Mouse (Mus musculus): ENCODE measurements around the gene Pak1. TPM values are rescaled to one million over a fixed set of nuclear protein-coding genes. Genes with fewer than 3 reads are reported as not detected.
A peak's percentile ranks its signal among the peaks of the same experiment; 100 is the strongest.

Gene Pak1
- polyA plus RNA-seq, 1 experiment from 2014 or later, result 171 TPM

DNA sequence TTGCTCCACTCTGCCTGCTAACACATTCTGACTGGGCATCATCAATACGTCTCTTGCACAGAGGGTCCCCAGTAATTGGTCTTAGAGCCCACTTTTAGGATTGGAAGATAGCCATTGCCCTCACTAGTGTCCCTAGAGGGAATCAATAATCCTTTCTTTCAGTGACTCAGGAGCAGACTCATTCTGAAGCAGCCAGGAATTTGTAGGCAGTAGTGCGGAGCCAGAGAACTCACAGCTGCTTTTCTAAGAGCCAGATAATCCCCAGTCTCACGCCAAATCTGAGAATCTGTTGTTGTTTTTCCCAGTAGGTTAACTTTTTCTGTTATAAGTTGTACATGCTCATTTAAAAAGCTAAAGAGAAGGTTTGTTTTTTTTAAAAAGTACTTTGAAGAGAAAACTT, 13.0 kb upstream of the Pak1 start:
- Histone ChIP-seq H3K36me3 (ENCODE audit: control insufficient read depth, insufficient read depth, low read length) (no peaks in the 10 kb centered on the region), H3K9me3 (ENCODE audit: control insufficient read depth, low read length) (no peaks in the 10 kb centered on the region), H3K4me3 (replicated peaks; ENCODE audit: low read depth, low read length) (no peak overlapping the region), H3K27me3 (ENCODE audit: control insufficient read depth, insufficient read depth, low read length) (no peaks in the 10 kb centered on the region), H3K4me1 (ENCODE audit: control insufficient read depth, insufficient read depth, low read length) (no peaks in the 10 kb centered on the region), H3K9ac (replicated peaks; ENCODE audit: low read length) (no peak overlapping the region), H3K27ac (replicated peaks; ENCODE audit: low read depth, low read length) (no peak overlapping the region), H3K4me2 (ENCODE audit: low read length) (no peak overlapping the region)
- no peak for ATAC-seq (ENCODE audit: low FRiP score, low TSS enrichment)
- DNase-seq, result peak; percentile 26
- 12% methylated on average over 3 of the region's 3 CpGs for WGBS

DNA sequence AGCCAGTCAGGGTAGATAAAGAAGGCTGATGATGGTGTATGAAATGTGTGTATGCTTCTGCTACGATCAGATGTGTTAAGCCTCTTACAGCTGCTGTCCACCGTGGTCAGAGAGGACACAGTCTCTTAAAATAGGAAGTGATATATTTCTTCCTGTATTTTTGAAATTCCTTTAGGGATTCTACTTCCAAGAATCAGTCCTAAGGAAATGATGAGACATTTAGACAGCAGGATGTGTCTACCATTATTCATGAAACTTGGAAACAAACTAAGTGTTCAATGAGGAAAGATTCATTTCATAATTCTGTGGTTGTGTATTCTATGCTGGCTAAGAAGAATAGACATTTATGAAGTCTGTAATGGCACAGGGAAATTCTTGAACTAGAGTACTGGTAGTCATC, 12.4 kb upstream of the Pak1 start:
- 78% methylated on average over 2 of the region's 2 CpGs for WGBS
- H3K4me2 ChIP-seq (ENCODE audit: low read length), result no peak overlapping the region
- no peak overlapping the region for H3K27ac ChIP-seq (replicated peaks; ENCODE audit: low read depth, low read length)
- H3K9me3 ChIP-seq (ENCODE audit: control insufficient read depth, low read length), result no peaks in the 10 kb centered on the region
- no peak for ATAC-seq (ENCODE audit: low FRiP score, low TSS enrichment)
- H3K36me3 ChIP-seq (ENCODE audit: control insufficient read depth, insufficient read depth, low read length), result no peaks in the 10 kb centered on the region
- no peaks in the 10 kb centered on the region for H3K27me3 ChIP-seq (ENCODE audit: control insufficient read depth, insufficient read depth, low read length)
- DNase-seq, result no peak
- no peak overlapping the region for H3K9ac ChIP-seq (replicated peaks; ENCODE audit: low read length)
- H3K4me1 ChIP-seq (ENCODE audit: control insufficient read depth, insufficient read depth, low read length), result no peaks in the 10 kb centered on the region
- no peak overlapping the region for H3K4me3 ChIP-seq (replicated peaks; ENCODE audit: low read depth, low read length)

DNA sequence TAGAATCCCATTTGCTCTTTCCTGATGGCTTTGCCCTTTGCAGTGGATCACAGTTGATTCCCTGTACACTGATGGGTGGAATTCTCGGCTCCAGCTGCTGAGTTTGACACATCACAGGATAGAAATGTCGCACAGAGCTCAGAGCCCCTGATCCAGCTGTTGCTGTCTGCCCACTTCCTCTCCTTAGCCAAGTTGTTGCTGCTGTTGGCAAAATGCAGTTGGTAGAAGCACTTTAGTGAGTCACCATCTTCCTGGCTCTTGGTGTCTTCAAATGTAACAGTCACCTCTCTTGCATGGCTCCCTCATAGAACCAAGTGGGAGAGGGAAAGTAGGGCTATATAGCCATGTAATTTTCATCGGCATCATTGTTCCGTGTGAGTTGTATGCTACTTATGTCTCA, 11.2 kb upstream of the Pak1 start:
- Histone ChIP-seq H3K27ac (replicated peaks; ENCODE audit: low read depth, low read length) (no peak overlapping the region), H3K27me3 (ENCODE audit: control insufficient read depth, insufficient read depth, low read length) (no peaks in the 10 kb centered on the region), H3K4me1 (ENCODE audit: control insufficient read depth, insufficient read depth, low read length) (no peaks in the 10 kb centered on the region), H3K4me2 (ENCODE audit: low read length) (no peak overlapping the region), H3K36me3 (ENCODE audit: control insufficient read depth, insufficient read depth, low read length) (no peaks in the 10 kb centered on the region), H3K4me3 (replicated peaks; ENCODE audit: low read depth, low read length) (no peak overlapping the region), H3K9me3 (ENCODE audit: control insufficient read depth, low read length) (no peaks in the 10 kb centered on the region), H3K9ac (replicated peaks; ENCODE audit: low read length) (no peak overlapping the region)
- 92% methylated on average over 4 of the region's 4 CpGs for WGBS
- no peak for ATAC-seq (ENCODE audit: low FRiP score, low TSS enrichment)
- no peak for DNase-seq

DNA sequence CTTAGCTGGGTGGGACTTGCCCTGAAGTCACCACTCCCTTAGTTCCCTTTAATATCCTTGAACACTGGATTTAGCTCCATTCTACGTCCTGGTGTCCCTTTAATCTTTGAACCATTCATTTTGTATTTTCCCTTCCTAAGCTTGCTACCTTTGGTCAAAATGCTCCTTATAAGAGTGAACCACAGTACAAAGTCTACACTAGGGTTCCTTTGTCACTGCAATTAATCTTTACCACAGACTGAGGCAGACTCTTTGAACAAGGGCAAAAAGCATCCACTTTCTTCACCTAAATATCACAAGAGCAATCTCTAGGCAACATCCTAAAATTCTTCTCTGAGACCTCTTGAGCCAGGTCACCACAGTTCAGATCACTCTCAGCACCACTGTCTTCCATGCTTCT, 8.1 kb upstream of the Pak1 start:
- WGBS, result 80% methylated on average over 1 of the region's 1 CpGs
- ATAC-seq (ENCODE audit: low FRiP score, low TSS enrichment), result no peak
- no peak overlapping the region for H3K4me3 ChIP-seq (replicated peaks; ENCODE audit: low read depth, low read length)

DNA sequence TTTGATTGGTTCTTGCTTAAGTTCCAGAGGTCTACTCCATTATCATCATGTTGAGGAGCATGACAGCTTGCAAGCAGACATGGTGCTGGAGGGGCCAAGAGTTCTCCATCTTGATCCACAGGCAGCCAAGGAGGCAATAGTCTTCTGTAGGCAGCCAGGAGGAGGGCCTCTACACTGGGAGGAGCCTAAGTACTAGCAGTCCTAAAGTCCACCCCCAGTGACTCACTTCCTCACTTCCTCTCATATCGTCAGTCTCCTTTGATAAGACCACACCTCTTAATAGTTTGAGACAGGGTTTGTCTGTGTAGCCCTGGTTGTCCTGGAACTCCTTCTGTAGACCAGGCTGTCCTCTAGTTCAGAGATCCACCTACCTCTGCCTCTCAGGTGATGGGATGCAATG, 7.5 kb upstream of the Pak1 start:
- no peak overlapping the region for H3K4me3 ChIP-seq (replicated peaks; ENCODE audit: low read depth, low read length)
- H3K36me3 ChIP-seq (ENCODE audit: control insufficient read depth, insufficient read depth, low read length), result no peaks in the 10 kb centered on the region
- DNase-seq (no peak), ATAC-seq (ENCODE audit: low FRiP score, low TSS enrichment) (no peak)
- H3K27me3 ChIP-seq (ENCODE audit: control insufficient read depth, insufficient read depth, low read length), result no peaks in the 10 kb centered on the region
- no peaks in the 10 kb centered on the region for H3K4me1 ChIP-seq (ENCODE audit: control insufficient read depth, insufficient read depth, low read length)
- no peak overlapping the region for H3K27ac ChIP-seq (replicated peaks; ENCODE audit: low read depth, low read length)
- no peaks in the 10 kb centered on the region for H3K9me3 ChIP-seq (ENCODE audit: control insufficient read depth, low read length)
- H3K9ac ChIP-seq (replicated peaks; ENCODE audit: low read length), result no peak overlapping the region
- H3K4me2 ChIP-seq (ENCODE audit: low read length), result no peak overlapping the region
- WGBS, result 97% methylated on average over 1 of the region's 1 CpGs

More for the DNA sequence above, 8.1 kb upstream of the Pak1 start:
- no peaks in the 10 kb centered on the region for H3K9me3 ChIP-seq (ENCODE audit: control insufficient read depth, low read length)
- no peak overlapping the region for H3K4me2 ChIP-seq (ENCODE audit: low read length)
- DNase-seq, result no peak
- no peaks in the 10 kb centered on the region for H3K36me3 ChIP-seq (ENCODE audit: control insufficient read depth, insufficient read depth, low read length)
- H3K4me1 ChIP-seq (ENCODE audit: control insufficient read depth, insufficient read depth, low read length), result no peaks in the 10 kb centered on the region
- H3K9ac ChIP-seq (replicated peaks; ENCODE audit: low read length), result no peak overlapping the region
- H3K27ac ChIP-seq (replicated peaks; ENCODE audit: low read depth, low read length), result no peak overlapping the region
- H3K27me3 ChIP-seq (ENCODE audit: control insufficient read depth, insufficient read depth, low read length), result no peaks in the 10 kb centered on the region

DNA sequence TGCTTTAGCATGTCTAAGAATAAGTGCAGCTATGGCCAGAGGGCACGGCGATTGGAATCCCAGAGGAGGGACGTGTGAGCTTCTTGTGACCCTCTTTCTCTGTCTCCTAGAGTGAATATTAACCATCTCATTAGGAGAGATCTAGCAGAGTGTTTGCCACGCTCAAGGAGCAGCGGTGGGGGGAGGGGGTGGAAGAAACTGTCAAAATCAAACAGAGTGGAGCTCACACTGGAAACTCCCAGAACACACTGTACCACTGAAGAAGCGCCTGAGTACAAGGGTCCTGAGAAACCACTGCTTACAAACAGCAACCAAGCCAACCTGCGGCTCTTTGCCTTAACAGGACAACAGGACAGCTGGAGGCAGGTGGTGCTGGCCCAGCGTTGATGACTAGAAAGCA, 6.8 kb upstream of the Pak1 start:
- no peaks in the 10 kb centered on the region for H3K4me1 ChIP-seq (ENCODE audit: control insufficient read depth, insufficient read depth, low read length)
- no peaks in the 10 kb centered on the region for H3K9me3 ChIP-seq (ENCODE audit: control insufficient read depth, low read length)
- no peak overlapping the region for H3K4me2 ChIP-seq (ENCODE audit: low read length)
- DNase-seq (no peak), ATAC-seq (ENCODE audit: low FRiP score, low TSS enrichment) (no peak)
- no peak overlapping the region for H3K9ac ChIP-seq (replicated peaks; ENCODE audit: low read length)
- H3K27ac ChIP-seq (replicated peaks; ENCODE audit: low read depth, low read length), result no peak overlapping the region
- no peaks in the 10 kb centered on the region for H3K36me3 ChIP-seq (ENCODE audit: control insufficient read depth, insufficient read depth, low read length)
- WGBS, result 65% methylated on average over 8 of the region's 8 CpGs
- no peaks in the 10 kb centered on the region for H3K27me3 ChIP-seq (ENCODE audit: control insufficient read depth, insufficient read depth, low read length)
- no peak overlapping the region for H3K4me3 ChIP-seq (replicated peaks; ENCODE audit: low read depth, low read length)

DNA sequence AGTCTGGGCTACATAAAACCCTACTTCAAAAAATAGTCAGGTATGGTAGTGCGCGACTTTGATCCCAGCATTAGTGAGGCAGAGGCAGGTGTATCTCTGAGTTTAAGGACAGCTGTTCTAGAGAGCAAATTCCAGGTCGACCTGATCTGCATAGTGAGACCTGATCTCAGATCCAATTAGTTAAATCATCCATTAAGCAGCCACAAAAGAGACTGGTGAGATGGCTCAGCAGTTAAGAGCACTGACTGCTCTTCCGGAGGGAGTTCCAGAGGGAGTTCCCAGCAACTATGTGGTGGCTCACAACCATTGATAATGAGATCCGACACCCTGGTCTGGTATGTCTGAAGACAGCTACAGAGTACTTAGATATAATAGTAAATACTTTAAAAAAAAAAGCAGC, 4.8 kb upstream of the Pak1 start:
- WGBS, result 62% methylated on average over 5 of the region's 5 CpGs
- DNase-seq, result no peak
- no peak overlapping the region for H3K4me2 ChIP-seq (ENCODE audit: low read length)

DNA sequence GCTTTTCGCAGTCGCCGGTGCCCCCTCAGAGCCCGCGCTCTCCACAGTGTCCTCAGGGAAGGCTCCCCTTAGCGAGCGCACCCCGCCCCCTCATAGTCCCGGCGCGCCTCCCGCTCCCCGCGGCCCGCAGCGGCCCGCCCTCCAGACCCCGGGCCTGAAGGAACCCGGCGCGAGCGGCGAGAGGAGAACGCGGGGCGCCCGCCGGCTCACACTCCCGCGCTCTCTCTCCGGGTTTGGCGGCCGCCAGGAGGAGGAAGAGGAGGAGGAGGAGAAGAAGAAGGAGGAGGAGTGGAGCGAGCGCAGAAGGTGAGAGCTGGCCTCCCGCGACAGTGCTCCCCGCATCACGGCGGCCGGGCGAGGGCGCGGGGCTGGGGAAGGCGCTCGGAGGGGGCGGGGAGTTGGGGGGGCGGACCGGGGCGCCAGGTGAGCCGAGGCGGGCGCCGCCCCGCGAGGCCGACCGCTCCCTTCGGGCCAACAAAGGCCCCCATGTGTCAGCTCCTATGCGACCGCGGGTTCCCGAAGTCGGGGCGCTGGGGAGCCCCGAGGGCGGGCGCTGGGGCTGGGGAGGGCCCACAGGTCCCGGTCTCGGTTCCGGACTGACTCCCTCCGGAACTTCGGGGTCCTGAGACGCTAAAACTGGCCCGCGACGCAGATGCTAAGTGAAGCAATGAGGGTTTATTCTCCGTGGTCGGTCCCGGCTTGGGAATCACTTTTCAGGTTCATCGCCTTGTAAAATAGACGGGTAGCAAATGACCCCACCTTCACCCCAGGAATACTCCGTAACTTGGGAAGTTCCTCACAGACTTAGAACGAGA, 535 bp downstream of the Pak1 start:
- ATAC-seq (ENCODE audit: low FRiP score, low TSS enrichment) (peak; percentile 88), DNase-seq (peak; percentile 76)
- Histone ChIP-seq H3K27me3 (ENCODE audit: control insufficient read depth, insufficient read depth, low read length) (no peaks in the 10 kb centered on the region), H3K9me3 (ENCODE audit: control insufficient read depth, low read length) (no peaks in the 10 kb centered on the region), H3K36me3 (ENCODE audit: control insufficient read depth, insufficient read depth, low read length) (no peaks in the 10 kb centered on the region), H3K9ac (replicated peaks; ENCODE audit: low read length) (peak overlapping the region; percentile 95), H3K4me3 (replicated peaks; ENCODE audit: low read depth, low read length) (peak overlapping the region; percentile 93), H3K4me2 (ENCODE audit: low read length) (peak overlapping the region; percentile 84), H3K4me1 (ENCODE audit: control insufficient read depth, insufficient read depth, low read length) (peaks cover 18% of the 10 kb centered on the region), H3K27ac (replicated peaks; ENCODE audit: low read depth, low read length) (peak overlapping the region; percentile 86)
- WGBS, result under 1% methylated on average over 81 of the region's 84 CpGs

More for the DNA sequence above, 4.8 kb upstream of the Pak1 start:
- H3K9me3 ChIP-seq (ENCODE audit: control insufficient read depth, low read length), result no peaks in the 10 kb centered on the region
- no peak overlapping the region for H3K9ac ChIP-seq (replicated peaks; ENCODE audit: low read length)
- no peaks in the 10 kb centered on the region for H3K36me3 ChIP-seq (ENCODE audit: control insufficient read depth, insufficient read depth, low read length)
- ATAC-seq (ENCODE audit: low FRiP score, low TSS enrichment), result no peak
- H3K27ac ChIP-seq (replicated peaks; ENCODE audit: low read depth, low read length), result no peak overlapping the region
- no peaks in the 10 kb centered on the region for H3K27me3 ChIP-seq (ENCODE audit: control insufficient read depth, insufficient read depth, low read length)
- H3K4me1 ChIP-seq (ENCODE audit: control insufficient read depth, insufficient read depth, low read length), result 0 out of 2 replicates have a peak, but pooled peaks cover 3% of the 10 kb centered on the region
- H3K4me3 ChIP-seq (replicated peaks; ENCODE audit: low read depth, low read length), result no peak overlapping the region

DNA sequence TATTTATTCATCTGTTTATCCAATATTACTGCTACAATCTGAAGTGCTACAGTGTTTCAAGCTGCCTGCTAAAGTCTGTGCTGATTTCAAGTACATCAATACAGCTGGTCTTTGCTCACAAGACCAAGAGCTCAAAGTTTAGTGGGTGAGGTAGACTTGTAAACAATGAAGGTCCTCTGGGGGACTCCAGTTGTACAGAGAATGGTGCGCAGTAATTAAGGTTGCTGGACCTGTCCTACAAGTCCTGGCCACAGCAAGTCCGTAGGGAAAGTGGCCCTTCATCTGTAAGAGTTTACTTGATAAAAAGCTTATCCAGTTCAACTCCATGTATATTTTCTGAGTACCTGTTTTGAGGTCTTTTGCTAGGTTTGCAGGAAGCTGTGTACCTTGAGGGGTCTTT, 1.9 kb downstream of the Pak1 start:
- Histone ChIP-seq H3K4me2 (ENCODE audit: low read length) (peak overlapping the region; percentile 84), H3K9me3 (ENCODE audit: control insufficient read depth, low read length) (no peaks in the 10 kb centered on the region), H3K36me3 (ENCODE audit: control insufficient read depth, insufficient read depth, low read length) (no peaks in the 10 kb centered on the region), H3K9ac (replicated peaks; ENCODE audit: low read length) (no peak overlapping the region), H3K27me3 (ENCODE audit: control insufficient read depth, insufficient read depth, low read length) (no peaks in the 10 kb centered on the region), H3K27ac (replicated peaks; ENCODE audit: low read depth, low read length) (no peak overlapping the region), H3K4me1 (ENCODE audit: control insufficient read depth, insufficient read depth, low read length) (peaks cover 18% of the 10 kb centered on the region), H3K4me3 (replicated peaks; ENCODE audit: low read depth, low read length) (peak overlapping the region; percentile 93; the same call in 1 of the 2 replicates)
- DNase-seq (no peak), ATAC-seq (ENCODE audit: low FRiP score, low TSS enrichment) (no peak)
- 53% methylated on average over 2 of the region's 2 CpGs for WGBS
